Mouse (Mus musculus): ENCODE results near the gene Olfml3.

The Olfml3 gene

GRCm38 (mm10) chr3:103696388-103696925, 41.3 kb downstream of the Olfml3 start:
- DNase-seq, result no peak

GRCm38 (mm10) chr3:103695556-103695955, 42.2 kb downstream of the Olfml3 start:
- DNase-seq, result no peak

- DNase-seq, result peak; percentile 24
Measured at GRCm38 (mm10) chr3:103690506-103690905, 47.3 kb downstream of the Olfml3 start.

- DNase-seq, result no peak
Measured at GRCm38 (mm10) chr3:103689043-103689442, 48.8 kb downstream of the Olfml3 start.

- no peak for DNase-seq
Measured at GRCm38 (mm10) chr3:103683966-103684319, 53.9 kb downstream of the Olfml3 start.

- peak; percentile 12 to 27 for DNase-seq
Measured at GRCm38 (mm10) chr3:103683234-103683965, 54.4 kb downstream of the Olfml3 start.

GRCm38 (mm10) chr3:103682473-103682872, 55.3 kb downstream of the Olfml3 start:
- no peak for DNase-seq

- no peak for DNase-seq
Measured at GRCm38 (mm10) chr3:103678811-103679210, 59.0 kb downstream of the Olfml3 start.

GRCm38 (mm10) chr3:103672716-103673115, 65.1 kb downstream of the Olfml3 start:
- no peak for DNase-seq
